Mouse (Mus musculus) heart, embryonic 11.5 days (tissue): Measurements from ENCODE around the gene Nfix. TPM values are rescaled to one million over a fixed set of nuclear protein-coding genes. Genes with fewer than 3 reads are reported as not detected.
A peak's percentile ranks its signal among the peaks of the same experiment; 100 is the strongest.

Source experiments
- ATAC-seq: fragments of 200-750 bp; cut with Nextera tagmentation; replicated peaks from 2 replicates; pipeline ENCODE4 v1.8.0; 2017; ENCODE audit warnings: moderate library complexity; ENCODE audit not compliant: insufficient number of reproducible peaks, low FRiP score, low TSS enrichment
- H3K27ac ChIP-seq: fragments of 300-500 bp; sonication (generic); 2 replicates; pipeline ENCODE4 v1.5.1; 2014; ENCODE audit warnings: mild to moderate bottlenecking, low read depth, low read length
- H3K27me3 ChIP-seq: fragments of 300-500 bp; sonication (generic); 2 replicates; pipeline ENCODE4 v1.6.1; 2014; ENCODE audit warnings: mild to moderate bottlenecking, low read length, mixed read lengths; ENCODE audit not compliant: control insufficient read depth, insufficient read depth
- H3K36me3 ChIP-seq: fragments of 300-500 bp; sonication (generic); 2 replicates; pipeline ENCODE4 v1.6.1; 2014; ENCODE audit warnings: mild to moderate bottlenecking, low read length, moderate library complexity, mixed read lengths; ENCODE audit not compliant: control insufficient read depth, insufficient read depth
- H3K4me1 ChIP-seq: fragments of 300-500 bp; sonication (generic); 2 replicates; pipeline ENCODE4 v1.6.1; 2014; ENCODE audit warnings: low read length; ENCODE audit not compliant: control insufficient read depth, insufficient read depth
- H3K4me2 ChIP-seq: fragments of 300-500 bp; sonication (generic); 2 replicates; pipeline ENCODE4 v1.6.1; 2014; ENCODE audit warnings: mild to moderate bottlenecking, moderate library complexity
- H3K4me3 ChIP-seq: fragments of 300-500 bp; sonication (generic); 2 replicates; pipeline ENCODE4 v1.5.1; 2014; ENCODE audit warnings: low read depth, low read length
- H3K9ac ChIP-seq: fragments of 300-500 bp; sonication (generic); 2 replicates; pipeline ENCODE4 v1.6.1; 2014; ENCODE audit warnings: mild to moderate bottlenecking, low read depth, low read length, moderate library complexity
- H3K9me3 ChIP-seq: fragments of 300-500 bp; sonication (generic); replicated peaks from 2 replicates; pipeline ENCODE4 v1.6.1; 2016; ENCODE audit warnings: low read length; ENCODE audit not compliant: control insufficient read depth
- WGBS: fragments of 180-500 bp; shearing (Covaris S2); extraction: QIAGEN DNeasy Blood & Tissue Kit; methylation state at CpG from one replicate; pipeline ENCODE4 v1.1.7; 2014; ENCODE audit not compliant: insufficient replicate concordance; 5-methylcytosine and 5-hydroxymethylcytosine counted together
- polyA plus RNA-seq: library from polyadenylated mRNA; unstranded; fragments of >200 nt; fragmentation: Nextera tagmentation; extraction: Ambion mirVana; gene quantifications from 2 replicates; pipeline ENCODE4 v1.2.1, GENCODE M21; 2014

The Nfix gene
- polyA plus RNA-seq, 1 experiment from 2014 or later = 7.6 TPM

- Histone ChIP-seq H3K4me2 (no peak overlapping the region), H3K4me1 (peaks cover 4% of the 10 kb centered on the region; the same call in 1 of the 2 replicates), H3K27me3 (peaks cover 26% of the 10 kb centered on the region), H3K9me3 (no peaks in the 10 kb centered on the region), H3K4me3 (no peak overlapping the region), H3K36me3 (no peaks in the 10 kb centered on the region), H3K27ac (no peak overlapping the region), H3K9ac (no peak overlapping the region)
- 72% methylated on average over 17 of the region's 17 CpGs for WGBS
- ATAC-seq = no peak
These were observed 16.0 kb upstream of the Nfix start for GRCm38 (mm10) chr8:84816117-84816516.

DNA sequence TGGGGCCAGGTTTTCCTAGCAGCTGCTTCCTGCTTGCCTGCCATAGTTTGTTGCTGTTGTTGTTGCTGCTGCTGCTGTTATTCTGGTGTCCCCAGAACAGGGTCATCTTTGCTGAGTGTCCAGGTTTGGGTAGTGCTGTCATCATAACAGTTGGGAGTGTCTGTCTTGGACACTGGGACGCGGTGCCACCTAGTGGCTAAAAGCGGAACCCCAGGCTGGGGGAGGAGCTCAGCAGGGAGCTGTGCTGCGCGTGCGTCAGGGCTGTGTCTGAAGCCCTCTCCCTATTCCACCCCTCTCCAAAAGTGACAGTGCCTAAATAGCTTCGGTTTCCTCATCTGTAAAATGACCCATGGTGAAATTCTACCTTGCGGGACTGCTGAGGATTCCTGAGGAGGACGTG, 15.4 kb upstream of the Nfix start:
- Histone ChIP-seq H3K4me2 (no peak overlapping the region), H3K4me1 (peaks cover 3% of the 10 kb centered on the region; the same call in 1 of the 2 replicates), H3K27me3 (peaks cover 28% of the 10 kb centered on the region), H3K27ac (no peak overlapping the region), H3K36me3 (no peaks in the 10 kb centered on the region), H3K9me3 (no peaks in the 10 kb centered on the region), H3K4me3 (no peak overlapping the region), H3K9ac (no peak overlapping the region)
- WGBS = 8% methylated on average over 9 of the region's 9 CpGs
- peak; percentile 67; the same call in 1 of the 2 replicates for ATAC-seq

- no peaks in the 10 kb centered on the region for H3K36me3 ChIP-seq
- no peak overlapping the region for H3K27ac ChIP-seq
- H3K9me3 ChIP-seq = no peaks in the 10 kb centered on the region
- peaks cover 28% of the 10 kb centered on the region for H3K27me3 ChIP-seq
- WGBS = 35% methylated on average over 19 of the region's 19 CpGs
- no peak overlapping the region for H3K4me2 ChIP-seq
- ATAC-seq = no peak
- no peak overlapping the region for H3K4me3 ChIP-seq
- H3K9ac ChIP-seq = no peak overlapping the region
- H3K4me1 ChIP-seq = peaks cover 3% of the 10 kb centered on the region; the same call in 1 of the 2 replicates
These were observed 14.7 kb upstream of the Nfix start for GRCm38 (mm10) chr8:84814555-84815441.

DNA sequence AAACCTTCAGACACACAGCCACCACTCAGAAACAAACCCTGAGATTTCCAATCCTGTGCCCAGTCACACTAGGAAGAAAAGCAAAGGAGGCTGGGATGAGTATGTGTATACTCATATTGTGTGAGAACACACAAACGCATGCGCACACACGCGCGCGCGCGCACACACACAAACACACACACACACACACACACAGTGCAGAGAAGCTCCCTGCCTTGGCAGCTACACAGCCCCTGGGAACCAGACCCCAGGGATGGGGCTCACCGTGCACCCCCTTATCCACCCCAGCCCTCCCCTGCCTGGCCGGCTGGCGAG, 14.1 kb upstream of the Nfix start:
- Histone ChIP-seq H3K9ac (no peak overlapping the region), H3K27me3 (peaks cover 32% of the 10 kb centered on the region), H3K36me3 (no peaks in the 10 kb centered on the region), H3K9me3 (no peaks in the 10 kb centered on the region), H3K4me1 (peaks cover 3% of the 10 kb centered on the region; the same call in 1 of the 2 replicates), H3K4me2 (no peak overlapping the region), H3K27ac (no peak overlapping the region), H3K4me3 (no peak overlapping the region)
- 87% methylated on average over 11 of the region's 11 CpGs for WGBS
- ATAC-seq = no peak

GRCm38 (mm10) chr8:84813830-84814229, 13.7 kb upstream of the Nfix start:
- H3K27me3 ChIP-seq = peaks cover 36% of the 10 kb centered on the region
- no peaks in the 10 kb centered on the region for H3K36me3 ChIP-seq
- no peak overlapping the region for H3K27ac ChIP-seq
- no peak overlapping the region for H3K4me2 ChIP-seq
- peaks cover 3% of the 10 kb centered on the region; the same call in 1 of the 2 replicates for H3K4me1 ChIP-seq
- 55% methylated on average over 3 of the region's 3 CpGs for WGBS
- H3K4me3 ChIP-seq = no peak overlapping the region
- H3K9me3 ChIP-seq = no peaks in the 10 kb centered on the region
- no peak for ATAC-seq
- H3K9ac ChIP-seq = no peak overlapping the region

DNA sequence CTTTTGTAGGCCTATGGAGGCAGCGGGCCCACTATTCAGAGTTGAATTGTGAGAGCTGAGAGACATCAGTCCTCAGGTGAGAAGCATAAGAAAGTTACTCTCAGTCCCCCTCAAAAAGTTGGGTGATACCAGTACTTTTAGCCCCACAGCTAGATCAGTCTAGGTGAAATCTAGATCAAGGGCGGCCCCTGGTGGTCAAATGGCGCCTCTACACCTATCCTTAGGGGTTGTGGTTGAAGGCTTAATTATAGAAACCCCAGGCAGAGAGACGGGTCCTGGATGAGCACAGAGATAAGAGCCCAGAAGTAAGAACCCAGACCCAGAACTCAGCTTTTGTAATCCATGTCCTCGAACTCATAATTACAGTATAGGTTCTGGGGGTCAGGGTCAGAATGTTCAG, 12.9 kb upstream of the Nfix start:
- ATAC-seq = no peak
- Histone ChIP-seq H3K9me3 (no peaks in the 10 kb centered on the region), H3K4me3 (no peak overlapping the region), H3K36me3 (no peaks in the 10 kb centered on the region), H3K9ac (no peak overlapping the region), H3K4me2 (no peak overlapping the region), H3K27me3 (peaks cover 37% of the 10 kb centered on the region), H3K27ac (no peak overlapping the region), H3K4me1 (peaks cover 3% of the 10 kb centered on the region; the same call in 1 of the 2 replicates)
- WGBS = 2% methylated on average over 5 of the region's 5 CpGs

GRCm38 (mm10) chr8:84811303-84811702, 11.2 kb upstream of the Nfix start:
- no peak overlapping the region; the same call in 1 of the 2 replicates for H3K9ac ChIP-seq

DNA sequence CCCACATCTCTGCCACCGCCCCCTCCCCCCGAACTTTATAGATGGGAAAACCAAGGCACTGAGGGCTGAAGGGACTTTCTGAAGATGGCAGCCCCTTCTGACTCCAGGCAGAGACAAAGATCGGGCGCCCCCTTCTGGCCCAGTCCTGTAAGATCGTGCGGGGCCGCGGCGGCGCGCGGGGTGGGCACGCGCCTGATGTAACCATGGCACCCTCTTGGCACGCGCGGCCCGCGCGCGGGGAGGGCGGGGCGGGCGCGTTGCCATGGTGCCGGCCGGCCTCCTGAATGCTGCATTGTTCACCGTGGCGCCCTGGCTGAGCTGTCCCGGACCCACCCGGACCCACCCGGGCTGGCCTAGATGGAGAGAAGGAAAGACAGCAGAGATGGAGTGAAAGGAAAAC, 10.8 kb upstream of the Nfix start:
- H3K4me3 ChIP-seq = peak overlapping the region; percentile 37
- H3K9me3 ChIP-seq = 0 out of 2 replicates have a peak, but pooled peaks cover 4% of the 10 kb centered on the region
- H3K27ac ChIP-seq = no peak overlapping the region
- peaks cover 38% of the 10 kb centered on the region for H3K27me3 ChIP-seq
- WGBS = 1% methylated on average over 32 of the region's 32 CpGs
- H3K36me3 ChIP-seq = no peaks in the 10 kb centered on the region
- ATAC-seq = peak; percentile 70; the same call in 1 of the 2 replicates
- peaks cover 3% of the 10 kb centered on the region; the same call in 1 of the 2 replicates for H3K4me1 ChIP-seq
- peak overlapping the region; percentile 70 for H3K4me2 ChIP-seq
- no peak overlapping the region; the same call in 1 of the 2 replicates for H3K9ac ChIP-seq

More at GRCm38 (mm10) chr8:84811303-84811702, 11.2 kb upstream of the Nfix start:
- H3K27ac ChIP-seq = no peak overlapping the region
- peak overlapping the region; percentile 37 for H3K4me3 ChIP-seq
- WGBS = 32% methylated on average over 10 of the region's 10 CpGs
- 0 out of 2 replicates have a peak, but pooled peaks cover under 1% of the 10 kb centered on the region for H3K9me3 ChIP-seq
- H3K27me3 ChIP-seq = peaks cover 40% of the 10 kb centered on the region
- no peak for ATAC-seq
- H3K4me1 ChIP-seq = peaks cover 3% of the 10 kb centered on the region; the same call in 1 of the 2 replicates
- H3K36me3 ChIP-seq = no peaks in the 10 kb centered on the region
- peak overlapping the region; percentile 70 for H3K4me2 ChIP-seq
